Mouse (Mus musculus) kidney, embryonic 15.5 days (tissue): ENCODE measurements around the gene Gm3625. TPM values are rescaled to one million over a fixed set of nuclear protein-coding genes. Genes with fewer than 3 reads are reported as not detected.

Experiments
- ATAC-seq: fragments of 200-750 bp; cut with Nextera tagmentation; replicated peaks from 2 replicates; pipeline ENCODE4 v1.8.0; 2017; ENCODE audit warnings: moderate TSS enrichment; ENCODE audit not compliant: low FRiP score
- H3K27ac ChIP-seq: fragments of 300-500 bp; sonication (generic); 2 replicates; pipeline ENCODE4 v1.5.1; 2015; ENCODE audit warnings: mild to moderate bottlenecking, inconsistent platforms
- H3K27me3 ChIP-seq: fragments of 300-500 bp; sonication (generic); 2 replicates; pipeline ENCODE4 v1.6.1; 2015; ENCODE audit warnings: inconsistent platforms
- H3K36me3 ChIP-seq: fragments of 300-500 bp; sonication (generic); 2 replicates; pipeline ENCODE4 v1.6.1; 2015; ENCODE audit warnings: inconsistent platforms
- H3K4me1 ChIP-seq: fragments of 300-500 bp; sonication (generic); 2 replicates; pipeline ENCODE4 v1.6.1; 2015; ENCODE audit warnings: inconsistent platforms
- H3K4me2 ChIP-seq: fragments of 300-500 bp; sonication (generic); 2 replicates; pipeline ENCODE4 v1.6.1; 2015; ENCODE audit warnings: moderate library complexity, mild to moderate bottlenecking, inconsistent platforms
- H3K4me3 ChIP-seq: fragments of 300-500 bp; sonication (generic); replicated peaks from 2 replicates; pipeline ENCODE4 v1.5.1; 2015; ENCODE audit warnings: mild to moderate bottlenecking, inconsistent platforms
- H3K9ac ChIP-seq: fragments of 300-500 bp; sonication (generic); 2 replicates; pipeline ENCODE4 v1.6.1; 2015; ENCODE audit warnings: mild to moderate bottlenecking, inconsistent platforms
- H3K9me3 ChIP-seq: fragments of 300-500 bp; sonication (generic); replicated peaks from 2 replicates; pipeline ENCODE4 v1.6.1; 2016; ENCODE audit warnings: inconsistent platforms
- WGBS: fragments of 180-500 bp; shearing (Covaris S2); methylation state at CpG from one replicate; pipeline ENCODE4 v1.1.7; 2015; ENCODE audit warnings: mixed read lengths; 5-methylcytosine and 5-hydroxymethylcytosine counted together
- polyA plus RNA-seq: library from polyadenylated mRNA; unstranded; fragments of >200 nt; fragmentation: Nextera tagmentation; extraction: Ambion mirVana; gene quantifications from 2 replicates; pipeline ENCODE4 v1.2.1, GENCODE M21; 2015

Gm3625 gene
- polyA plus RNA-seq, 1 experiment from 2014 or later = not detected

DNA sequence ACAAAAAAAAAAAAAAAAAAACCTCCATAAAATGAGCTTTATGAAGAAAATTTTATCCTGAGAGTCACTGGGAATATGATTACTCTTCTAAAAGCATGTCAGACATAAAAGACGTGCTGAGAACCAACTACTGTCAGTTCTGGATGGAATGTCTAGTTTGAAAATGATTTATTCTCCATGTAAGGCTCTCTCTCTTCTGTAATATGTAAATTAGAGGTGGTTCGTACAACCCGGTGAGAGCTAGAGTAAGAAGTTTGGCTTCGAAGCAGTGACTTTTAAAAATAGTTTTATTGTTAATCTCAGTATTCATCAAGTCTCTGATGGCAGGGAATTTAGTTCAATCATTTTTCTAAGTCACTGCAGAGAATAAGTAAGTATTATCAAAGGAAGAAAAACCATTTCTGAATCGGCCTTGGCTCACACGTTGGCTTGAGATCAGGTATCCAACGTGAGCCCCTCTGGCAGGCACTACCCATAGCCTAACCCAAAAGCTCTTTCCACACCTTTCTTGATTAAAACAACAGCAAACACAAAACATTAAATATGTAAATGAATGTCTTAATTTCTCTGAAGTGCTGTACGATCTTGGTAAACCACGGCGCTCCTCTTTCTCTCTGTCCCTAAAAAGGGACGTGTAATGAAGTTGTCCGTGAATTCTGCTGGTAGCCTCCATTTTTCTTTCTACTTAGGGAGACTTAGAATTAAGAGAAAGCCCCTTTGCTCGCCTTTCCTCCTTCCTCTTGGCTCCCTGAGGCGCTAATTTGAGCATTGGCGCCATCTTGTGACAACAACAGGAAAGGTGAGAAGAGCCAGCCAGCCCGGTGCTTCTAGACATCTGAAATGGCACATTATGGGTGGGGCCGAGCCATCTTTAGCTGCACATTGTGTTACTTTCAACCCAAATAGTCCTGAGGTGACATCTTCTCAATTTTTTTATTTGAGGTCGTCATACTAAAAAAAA, 44.4 kb downstream of the Gm3625 start:
- Histone ChIP-seq H3K4me1 (0 out of 2 replicates have a peak, but pooled peaks cover 14% of the 10 kb centered on the region), H3K4me3 (peak overlapping the region; percentile 25), H3K27ac (no peak overlapping the region), H3K36me3 (no peaks in the 10 kb centered on the region), H3K4me2 (peak overlapping the region; percentile 50), H3K9ac (no peak overlapping the region), H3K27me3 (no peaks in the 10 kb centered on the region), H3K9me3 (no peaks in the 10 kb centered on the region)
- ATAC-seq = peak; percentile 76; the same call in 1 of the 2 replicates
- 19% methylated on average over 18 of the region's 18 CpGs for WGBS

GRCm38 (mm10) chr12:4547557-4547956, 45.2 kb downstream of the Gm3625 start:
- no peaks in the 10 kb centered on the region for H3K36me3 ChIP-seq
- WGBS = 65% methylated on average over 14 of the region's 14 CpGs
- no peak overlapping the region for H3K27ac ChIP-seq
- H3K9me3 ChIP-seq = no peaks in the 10 kb centered on the region
- H3K4me3 ChIP-seq = no peak overlapping the region
- no peak for ATAC-seq
- H3K4me2 ChIP-seq = no peak overlapping the region
- 0 out of 2 replicates have a peak, but pooled peaks cover 14% of the 10 kb centered on the region for H3K4me1 ChIP-seq
- H3K9ac ChIP-seq = no peak overlapping the region
- no peaks in the 10 kb centered on the region for H3K27me3 ChIP-seq

GRCm38 (mm10) chr12:4546491-4546890, 46.2 kb downstream of the Gm3625 start:
- H3K4me1 ChIP-seq = 0 out of 2 replicates have a peak, but pooled peaks cover 14% of the 10 kb centered on the region
- no peaks in the 10 kb centered on the region for H3K36me3 ChIP-seq
- H3K9me3 ChIP-seq = no peaks in the 10 kb centered on the region
- no peaks in the 10 kb centered on the region for H3K27me3 ChIP-seq
- ATAC-seq = no peak; the same call in 1 of the 2 replicates
- WGBS = 50% methylated on average over 5 of the region's 5 CpGs
- no peak overlapping the region for H3K4me3 ChIP-seq
- H3K9ac ChIP-seq = no peak overlapping the region
- H3K4me2 ChIP-seq = no peak overlapping the region
- no peak overlapping the region for H3K27ac ChIP-seq

GRCm38 (mm10) chr12:4545425-4545824, 47.3 kb downstream of the Gm3625 start:
- Histone ChIP-seq H3K4me3 (no peak overlapping the region), H3K9ac (no peak overlapping the region), H3K27ac (no peak overlapping the region), H3K4me1 (0 out of 2 replicates have a peak, but pooled peaks cover 14% of the 10 kb centered on the region), H3K27me3 (no peaks in the 10 kb centered on the region), H3K36me3 (no peaks in the 10 kb centered on the region), H3K9me3 (no peaks in the 10 kb centered on the region), H3K4me2 (no peak overlapping the region)
- ATAC-seq = no peak

DNA sequence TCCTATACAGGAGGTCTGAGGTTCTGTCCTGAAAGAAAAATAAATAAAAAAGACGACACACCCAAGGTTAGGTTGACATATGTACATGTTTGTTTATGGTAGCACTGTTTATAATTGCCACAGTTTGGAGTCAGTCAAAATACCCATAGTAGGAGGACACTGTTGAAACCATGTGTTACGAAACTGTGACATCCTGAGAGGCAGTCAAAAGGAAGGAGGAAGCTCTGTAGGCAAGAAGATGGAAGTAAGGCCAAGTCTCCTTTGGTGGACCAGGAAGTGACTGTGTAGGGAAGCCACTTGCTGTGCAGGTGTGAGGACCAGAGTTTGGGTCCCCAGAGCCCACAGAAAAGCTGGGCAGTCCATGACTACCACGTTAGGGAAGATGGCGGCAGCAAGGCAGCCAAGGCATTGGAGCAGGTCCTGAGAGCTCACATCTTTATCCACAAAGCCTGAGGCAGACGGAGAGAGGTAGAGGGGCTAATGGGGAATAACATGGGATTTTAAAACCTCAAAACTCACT, 48.3 kb downstream of the Gm3625 start:
- ATAC-seq = no peak
- H3K9ac ChIP-seq = no peak overlapping the region
- H3K4me2 ChIP-seq = no peak overlapping the region
- no peaks in the 10 kb centered on the region for H3K27me3 ChIP-seq
- H3K9me3 ChIP-seq = no peaks in the 10 kb centered on the region
- H3K36me3 ChIP-seq = no peaks in the 10 kb centered on the region
- no peak overlapping the region for H3K4me3 ChIP-seq
- H3K27ac ChIP-seq = no peak overlapping the region
- 91% methylated on average over 5 of the region's 5 CpGs for WGBS
- 0 out of 2 replicates have a peak, but pooled peaks cover 14% of the 10 kb centered on the region for H3K4me1 ChIP-seq

Other genes with a start within 250 kb of the Gm3625 start
- 5.4 and 6.9 TPM in 2 replicates for gene Ncoa1, start 115.7 kb downstream of the Gm3625 start, polyA plus RNA-seq
- gene Itsn2, start 289 bp downstream of the Gm3625 start, polyA plus RNA-seq = 36.5 and 40.6 TPM in 2 replicates
- gene Fam228a, start 145.5 kb upstream of the Gm3625 start, polyA plus RNA-seq = 0.10 and 0.15 TPM in 2 replicates
- gene Pfn4, start 176.1 kb upstream of the Gm3625 start, polyA plus RNA-seq = 2.5 and 3.5 TPM in 2 replicates
- gene Fam228b, start 176.3 kb upstream of the Gm3625 start, polyA plus RNA-seq = 1.5 and 4.5 TPM in 2 replicates
- gene Sf3b6, start 224.6 kb upstream of the Gm3625 start, polyA plus RNA-seq = 207 and 229 TPM in 2 replicates
- 8.9 and 9.0 TPM in 2 replicates for gene Fkbp1b, start 248.7 kb upstream of the Gm3625 start, polyA plus RNA-seq